Mouse (Mus musculus) heart, postnatal 25 days (tissue): ENCODE data around the gene Endod1. TPM values are rescaled to one million over a fixed set of nuclear protein-coding genes. Genes with fewer than 3 reads are reported as not detected.

Experiments
- DNase-seq: peaks from one replicate; pipeline ENCODE4 v3.0.0; 2022; ENCODE audit warnings: low spot score
- intact Hi-C: fragments of 180-260 bp; cut with DNase I; formaldehyde crosslinking; loops from one replicate; pipeline ENCODE4 v1.15.1; 2025
- total RNA-seq, 2 experiments: library from RNA; stranded (reverse); gene quantifications; 2 replicates each; pipeline ENCODE4 v1.2.3; 2021

The Endod1 gene
- total RNA-seq, 2 experiments from 2014 or later: 7.6 to 8.5 TPM

DNA sequence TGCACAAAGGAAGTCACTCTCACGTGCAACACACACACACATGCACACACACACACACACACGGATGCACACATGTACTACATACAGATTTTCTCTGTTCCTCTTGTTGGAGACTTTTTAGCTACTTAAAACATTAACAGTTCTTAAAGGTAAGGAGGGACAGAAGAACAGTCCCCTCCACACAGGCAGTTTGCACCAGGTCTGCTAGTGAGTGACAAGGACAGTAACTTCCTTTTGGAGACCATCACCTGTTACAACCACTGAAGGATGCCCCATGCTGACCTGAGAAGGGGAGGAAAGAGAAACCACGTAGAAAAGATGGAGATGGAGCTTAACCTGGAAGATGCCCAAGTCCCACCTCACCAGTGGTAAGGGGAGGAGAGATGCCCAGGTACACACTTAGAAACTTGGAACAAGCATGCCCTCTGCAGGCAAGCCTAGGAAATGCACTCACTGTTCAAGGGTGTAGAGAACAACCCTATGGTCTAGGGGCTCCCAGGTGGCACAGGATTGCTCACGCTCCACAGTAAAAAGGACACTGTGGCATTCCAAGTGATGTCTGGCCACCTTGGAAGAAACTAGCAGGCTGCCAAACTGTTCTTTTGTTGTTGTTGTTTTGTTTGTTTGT lies 39.2 kb downstream of the Endod1 start:
- DNase-seq: no peak
- intact Hi-C loops: loop anchor here (1.0 to 5.0 kb wide), 3 partner anchors 453 to 1110 kb away; no protein-coding TSS in a partner anchor

DNA sequence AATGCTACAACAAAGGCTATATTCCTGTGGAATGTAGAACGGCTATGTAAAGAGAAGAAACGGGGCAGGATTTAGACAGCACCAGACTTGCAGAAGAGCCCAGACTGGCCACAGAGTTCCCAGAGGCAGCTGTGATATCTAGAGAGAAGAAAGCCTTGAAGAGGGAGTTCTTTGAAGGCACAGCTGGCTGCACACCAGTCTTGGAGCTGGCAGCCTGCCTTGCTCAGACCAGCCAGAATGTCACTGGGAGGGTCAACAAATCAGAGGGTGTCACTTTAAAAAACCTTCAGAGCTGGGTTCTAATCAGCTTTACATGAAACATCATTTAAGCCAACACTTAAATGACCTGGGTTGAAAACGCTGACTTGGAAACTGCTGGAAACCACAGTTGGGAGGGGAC lies 42.6 kb downstream of the Endod1 start:
- no peak for DNase-seq
- intact Hi-C loops: no loop called here

- no peak for DNase-seq
- intact Hi-C loops: no loop called here
These were observed 44.4 kb downstream of the Endod1 start for GRCm38 (mm10) chr9:14336901-14337300.

- no peak for DNase-seq
These were observed 45.5 kb downstream of the Endod1 start for GRCm38 (mm10) chr9:14335829-14336228.

GRCm38 (mm10) chr9:14316618-14317017 lies 64.7 kb downstream of the Endod1 start:
- no peak for DNase-seq
- intact Hi-C loops: no loop called here

More at GRCm38 (mm10) chr9:14335829-14336228, 45.5 kb downstream of the Endod1 start:
- intact Hi-C loops: no loop called here

GRCm38 (mm10) chr9:14314477-14314876 lies 66.8 kb downstream of the Endod1 start:
- intact Hi-C loops: no loop called here
- DNase-seq: no peak

- DNase-seq: no peak
- intact Hi-C loops: no loop called here
These were observed 67.3 kb downstream of the Endod1 start for GRCm38 (mm10) chr9:14313968-14314367.

DNA sequence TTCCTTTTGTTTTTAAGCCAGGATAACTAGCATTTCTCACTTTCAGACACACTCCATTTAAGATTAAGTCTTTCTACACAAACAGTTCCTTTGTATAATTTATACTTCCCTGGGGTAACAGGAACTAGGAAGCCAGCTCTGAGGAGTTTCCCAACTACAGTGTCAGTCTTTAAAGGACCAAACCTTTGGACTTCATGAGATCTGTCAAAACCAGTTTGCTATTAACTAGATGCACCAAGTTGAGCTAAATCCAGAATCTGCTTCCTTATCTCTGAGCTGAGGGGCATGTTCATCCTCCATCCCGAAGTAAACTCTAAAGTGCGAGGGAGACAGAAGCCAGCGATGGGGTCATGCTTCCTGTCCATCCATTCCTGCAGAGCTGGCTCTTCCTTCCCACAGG lies 74.0 kb downstream of the Endod1 start:
- DNase-seq: no peak
- intact Hi-C loops: no loop called here

GRCm38 (mm10) chr9:14304262-14304968 lies 76.9 kb downstream of the Endod1 start:
- no peak for DNase-seq
- intact Hi-C loops: no loop called here

Other genes with a start within 250 kb of the Endod1 start
- 10 to 100 TPM; 23.3 to 24.6 TPM for gene Sesn3, start 106.4 kb downstream of the Endod1 start, total RNA-seq
- gene Kdm4d, start 119.0 kb upstream of the Endod1 start, total RNA-seq: not detected
- 10 to 100 TPM; 60.3 to 69.7 TPM for gene Cwc15, start 119.1 kb upstream of the Endod1 start, total RNA-seq